Mouse (Mus musculus) heart, embryonic 12.5 days (tissue): ENCODE measurements around the gene Hap1. TPM values are rescaled to one million over a fixed set of nuclear protein-coding genes. Genes with fewer than 3 reads are reported as not detected.
"Not testable (repeated sequence)": the region's sequence is repeated elsewhere in the genome, so short reads cannot be mapped to it uniquely, and the experiment has no call there.

Experiments
- ATAC-seq: fragments of 200-750 bp; cut with Nextera tagmentation; 2 replicates; pipeline ENCODE4 v1.8.0; 2017; ENCODE audit warnings: moderate TSS enrichment, moderate library complexity; ENCODE audit not compliant: insufficient number of reproducible peaks, low FRiP score
- H3K27ac ChIP-seq: fragments of 300-500 bp; sonication (generic); 2 replicates; pipeline ENCODE4 v1.5.1; 2016; ENCODE audit warnings: mild to moderate bottlenecking, moderate library complexity; ENCODE audit not compliant: poor library complexity, severe bottlenecking
- H3K27me3 ChIP-seq: fragments of 300-500 bp; sonication (generic); replicated peaks from 2 replicates; pipeline ENCODE4 v1.6.1; 2016; ENCODE audit warnings: mild to moderate bottlenecking, moderate library complexity
- H3K36me3 ChIP-seq: fragments of 300-500 bp; sonication (generic); 2 replicates; pipeline ENCODE4 v1.6.1; 2016; ENCODE audit warnings: mild to moderate bottlenecking, moderate library complexity
- H3K4me1 ChIP-seq: fragments of 300-500 bp; sonication (generic); replicated peaks from 2 replicates; pipeline ENCODE4 v1.6.1; 2016; ENCODE audit warnings: mild to moderate bottlenecking
- H3K4me2 ChIP-seq: fragments of 300-500 bp; sonication (generic); 2 replicates; pipeline ENCODE4 v1.6.1; 2016; ENCODE audit warnings: mild to moderate bottlenecking, moderate library complexity
- H3K4me3 ChIP-seq: fragments of 300-500 bp; sonication (generic); 2 replicates; pipeline ENCODE4 v1.5.1; 2016; ENCODE audit warnings: mild to moderate bottlenecking
- H3K9ac ChIP-seq: fragments of 300-500 bp; sonication (generic); 2 replicates; pipeline ENCODE4 v1.6.1; 2016; ENCODE audit warnings: mild to moderate bottlenecking, moderate library complexity
- H3K9me3 ChIP-seq: fragments of 300-500 bp; sonication (generic); replicated peaks from 2 replicates; pipeline ENCODE4 v1.6.1; 2016; ENCODE audit warnings: mild to moderate bottlenecking, moderate library complexity
- WGBS: fragments of 180-500 bp; shearing (Covaris S2); methylation state at CpG from one replicate; pipeline ENCODE4 v1.1.7; 2016; 5-methylcytosine and 5-hydroxymethylcytosine counted together
- polyA plus RNA-seq: library from polyadenylated mRNA; unstranded; fragments of >200 nt; fragmentation: Nextera tagmentation; extraction: Ambion mirVana; gene quantifications from 2 replicates; pipeline ENCODE4 v1.2.1, GENCODE M21; 2016

Hap1 gene
- polyA plus RNA-seq, 1 experiment from 2014 or later, result 12.3 TPM

DNA sequence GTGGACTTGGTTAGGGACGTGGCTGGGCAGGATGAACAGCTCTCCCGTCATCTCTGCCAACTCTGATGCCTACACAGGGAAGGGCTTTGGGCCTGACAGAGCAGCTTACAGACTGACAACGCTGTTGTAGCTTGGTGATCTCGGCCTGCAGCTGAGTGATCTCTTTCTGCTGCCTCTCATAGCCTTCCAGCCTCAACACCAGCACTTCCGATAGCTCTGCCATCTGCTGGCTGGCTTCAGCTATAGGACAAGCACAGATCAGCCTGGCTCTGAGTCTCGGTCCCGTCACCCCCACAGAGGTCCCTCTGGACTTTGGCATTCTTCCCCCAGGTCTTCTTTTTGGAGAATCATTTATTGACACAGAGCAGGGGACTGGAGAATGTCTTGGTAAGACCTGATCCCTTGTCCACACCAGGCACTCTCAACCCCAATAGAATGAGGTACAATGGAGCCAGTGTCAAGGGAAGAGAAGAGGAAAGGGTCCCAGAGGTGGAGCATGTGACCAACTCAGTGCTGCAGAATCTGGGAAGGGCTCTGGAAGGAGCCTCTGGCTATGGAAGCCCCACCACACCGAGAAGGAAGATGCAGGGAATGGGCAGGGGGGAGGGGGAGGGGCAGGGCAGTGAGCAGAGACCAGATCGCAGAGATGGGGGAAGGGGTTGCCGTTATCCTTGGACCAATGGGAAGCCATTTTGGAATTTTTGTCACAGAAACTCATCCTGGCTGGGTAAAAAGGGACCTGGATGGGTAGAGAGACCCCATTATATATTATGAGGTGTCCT is 3.7 kb downstream of the Hap1 start:
- Histone ChIP-seq H3K4me1 (peaks cover 15% of the 10 kb centered on the region; the same call in 1 of the 2 replicates), H3K4me3 (no peak overlapping the region), H3K27ac (no peak overlapping the region), H3K36me3 (no peaks in the 10 kb centered on the region), H3K4me2 (no peak overlapping the region), H3K27me3 (peaks cover 42% of the 10 kb centered on the region), H3K9ac (no peak overlapping the region), H3K9me3 (no peaks in the 10 kb centered on the region)
- ATAC-seq, result no peak
- WGBS, result 26% methylated on average over 10 of the region's 10 CpGs

DNA sequence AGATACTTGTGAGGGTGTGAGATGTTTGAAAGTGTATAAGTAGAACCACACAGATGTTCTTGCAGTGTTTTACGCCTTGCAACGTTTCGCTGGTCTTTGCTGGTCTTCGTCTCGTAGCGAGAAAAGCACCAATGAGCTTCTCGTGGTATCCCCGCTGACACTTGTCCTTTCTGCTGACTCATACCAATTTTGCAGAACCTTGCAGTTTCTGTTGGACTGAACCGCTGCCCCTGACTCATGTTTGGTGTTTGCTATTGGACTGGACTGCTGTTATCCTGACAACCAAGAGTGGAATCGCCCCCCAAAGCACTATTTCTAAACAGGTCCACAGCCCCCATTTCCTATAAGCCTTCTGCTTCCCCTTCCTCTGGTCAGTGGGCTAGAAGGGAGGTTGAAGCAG is 11.7 kb downstream of the Hap1 start:
- no peak for ATAC-seq

DNA sequence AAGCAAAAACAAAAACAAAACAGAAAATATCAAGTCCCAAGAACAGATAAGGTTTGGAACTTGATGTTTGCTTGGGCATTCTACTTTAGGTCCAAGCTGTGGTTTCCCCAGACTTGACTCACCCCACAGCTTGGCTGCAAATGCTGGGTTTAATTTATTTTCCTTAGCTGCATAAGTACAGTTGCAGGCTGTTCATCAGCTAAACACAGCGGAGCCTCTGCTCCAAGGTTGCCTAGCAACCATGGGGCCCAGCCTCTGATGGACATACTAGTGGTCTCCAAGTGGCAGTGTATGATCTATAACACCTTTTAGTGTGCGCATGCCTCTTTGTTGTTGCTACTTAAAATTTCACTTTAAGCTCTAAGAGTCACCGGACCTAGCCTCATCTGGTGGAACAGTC is 20.2 kb downstream of the Hap1 start:
- Histone ChIP-seq H3K4me3 (no peak overlapping the region), H3K4me2 (no peak overlapping the region), H3K36me3 (no peaks in the 10 kb centered on the region), H3K4me1 (peaks cover 5% of the 10 kb centered on the region; the same call in 1 of the 2 replicates), H3K9me3 (no peaks in the 10 kb centered on the region), H3K27ac (no peak overlapping the region), H3K9ac (no peak overlapping the region), H3K27me3 (no peaks in the 10 kb centered on the region)
- no peak for ATAC-seq
- WGBS, result 66% methylated on average over 3 of the region's 3 CpGs

More for the DNA sequence above, 11.7 kb downstream of the Hap1 start:
- no peak overlapping the region for H3K4me3 ChIP-seq
- H3K4me2 ChIP-seq, result no peak overlapping the region
- H3K9ac ChIP-seq, result no peak overlapping the region
- 82% methylated on average over 10 of the region's 10 CpGs for WGBS
- H3K27ac ChIP-seq, result no peak overlapping the region
- no peaks in the 10 kb centered on the region for H3K9me3 ChIP-seq
- H3K4me1 ChIP-seq, result no peaks in the 10 kb centered on the region
- peaks cover 7% of the 10 kb centered on the region; the same call in 1 of the 2 replicates for H3K27me3 ChIP-seq
- H3K36me3 ChIP-seq, result no peaks in the 10 kb centered on the region

DNA sequence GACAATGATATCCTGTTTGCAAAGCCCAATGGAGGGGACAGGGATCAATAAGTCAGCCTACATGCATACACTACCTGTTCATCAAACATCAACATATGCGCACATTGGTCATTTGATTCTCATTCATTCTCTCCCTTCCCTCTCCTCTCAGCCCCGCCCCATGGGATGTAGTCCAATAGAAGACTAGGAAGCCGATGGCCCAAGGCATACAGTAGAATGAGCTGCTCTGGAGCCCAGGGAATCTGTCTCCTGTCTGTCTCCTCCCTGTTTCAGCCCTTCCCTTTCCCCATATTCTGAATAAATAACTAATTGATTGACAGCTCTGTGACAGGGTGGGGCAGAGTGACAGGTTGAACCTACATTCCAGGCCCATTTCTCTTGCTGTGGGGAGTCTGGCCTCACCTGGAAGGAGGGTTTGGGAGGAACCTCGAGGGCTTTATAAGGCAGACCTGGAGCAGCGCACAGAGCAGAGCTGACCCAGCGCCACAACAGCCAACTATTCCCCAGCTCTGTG is 21.9 kb downstream of the Hap1 start, which contains the start of gene Gast:
TSS of gene Gast (plus strand) at position 464 of the 514 bp plus-strand sequence.
- no peaks in the 10 kb centered on the region for H3K27me3 ChIP-seq
- WGBS, result 80% methylated on average over 6 of the region's 6 CpGs
- ATAC-seq, result no peak

GRCm38 (mm10) chr11:100332766-100333515 is 23.0 kb downstream of the Hap1 start:
- WGBS, result 63% methylated on average over 9 of the region's 9 CpGs
- H3K27ac ChIP-seq, result no peak overlapping the region

More for the DNA sequence above, 21.9 kb downstream of the Hap1 start, which contains the start of gene Gast:
- Histone ChIP-seq H3K27ac (no peak within 1 kb of the TSS), H3K4me3 (no peak within 1 kb of the TSS), H3K4me2 (no peak within 1 kb of the TSS), H3K4me1 (peaks cover 5% of the 10 kb centered on the region; the same call in 1 of the 2 replicates), H3K9ac (no peak within 1 kb of the TSS), H3K9me3 (no peaks in the 10 kb centered on the region), H3K36me3 (no peaks in the 10 kb centered on the region)

DNA sequence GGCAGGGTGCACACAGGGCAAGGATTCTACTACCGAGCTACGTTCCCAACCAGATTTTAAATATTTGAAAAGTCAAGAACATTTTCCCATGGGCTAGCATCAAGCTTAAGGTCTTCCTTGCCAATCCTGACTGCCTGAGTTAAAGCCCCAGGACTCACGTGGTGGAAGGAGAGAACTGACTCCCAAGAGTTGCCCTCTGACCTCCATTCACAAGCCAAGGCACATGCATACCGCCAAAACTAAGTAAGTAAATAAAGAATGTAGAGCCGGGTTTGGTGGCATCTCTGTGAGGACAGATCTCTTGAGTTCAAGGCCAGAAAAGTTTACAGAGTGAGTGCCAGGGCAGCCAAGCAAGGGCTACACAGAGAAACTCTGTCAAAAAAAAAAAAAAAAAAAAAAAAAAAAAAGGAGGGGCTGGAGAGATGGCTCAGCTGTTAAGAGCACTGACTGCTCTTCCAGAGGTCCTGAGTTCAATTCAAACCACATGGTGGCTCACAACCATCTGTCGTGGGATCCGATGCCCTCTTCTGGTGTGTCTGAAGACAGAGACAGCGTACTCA is 25.0 kb downstream of the Hap1 start:
- not testable (repeated sequence) for H3K9ac ChIP-seq, H3K4me3 ChIP-seq, H3K27me3 ChIP-seq, H3K4me2 ChIP-seq, H3K36me3 ChIP-seq, ATAC-seq, H3K27ac ChIP-seq, H3K9me3 ChIP-seq
- WGBS, result 62% methylated on average over 8 of the region's 8 CpGs
- peaks cover 15% of the 10 kb centered on the region for H3K4me1 ChIP-seq

More at GRCm38 (mm10) chr11:100332766-100333515, 23.0 kb downstream of the Hap1 start:
- H3K9ac ChIP-seq, result no peak overlapping the region
- H3K9me3 ChIP-seq, result no peaks in the 10 kb centered on the region
- no peak overlapping the region for H3K4me3 ChIP-seq
- no peak overlapping the region for H3K4me2 ChIP-seq
- no peak for ATAC-seq
- no peaks in the 10 kb centered on the region for H3K36me3 ChIP-seq
- H3K4me1 ChIP-seq, result peaks cover 5% of the 10 kb centered on the region; the same call in 1 of the 2 replicates
- no peaks in the 10 kb centered on the region for H3K27me3 ChIP-seq

- H3K27ac ChIP-seq, result no peak overlapping the region
- peaks cover 12% of the 10 kb centered on the region for H3K4me1 ChIP-seq
- no peaks in the 10 kb centered on the region for H3K9me3 ChIP-seq
- WGBS, result 62% methylated on average over 16 of the region's 16 CpGs
- no peaks in the 10 kb centered on the region for H3K27me3 ChIP-seq
- no peaks in the 10 kb centered on the region for H3K36me3 ChIP-seq
- H3K4me3 ChIP-seq, result no peak overlapping the region
- no peak overlapping the region for H3K4me2 ChIP-seq
- no peak overlapping the region for H3K9ac ChIP-seq
- no peak for ATAC-seq
These were observed 25.7 kb downstream of the Hap1 start for GRCm38 (mm10) chr11:100330235-100330634.

DNA sequence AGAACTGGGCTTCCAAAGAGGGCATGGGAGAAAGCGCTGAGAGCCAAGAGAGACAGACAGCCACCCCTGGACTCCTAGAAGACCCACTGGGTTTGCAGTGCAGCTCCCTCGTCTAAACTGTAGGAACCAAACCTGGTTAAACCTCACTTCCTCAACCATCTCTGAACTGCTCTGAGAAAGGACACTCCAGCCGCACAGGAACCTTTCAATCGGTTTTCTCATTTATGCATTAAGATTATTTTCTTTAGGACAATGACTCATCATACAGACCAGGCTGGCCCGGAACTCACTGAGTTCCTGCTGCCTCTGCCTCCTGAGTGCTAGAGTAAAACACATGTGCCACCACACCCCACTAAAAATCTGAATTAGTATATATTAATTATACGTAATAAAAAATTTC is 28.2 kb downstream of the Hap1 start:
- no peak overlapping the region for H3K4me2 ChIP-seq
- no peaks in the 10 kb centered on the region; the same call in 1 of the 2 replicates for H3K36me3 ChIP-seq
- H3K9me3 ChIP-seq, result no peaks in the 10 kb centered on the region
- no peak overlapping the region for H3K4me3 ChIP-seq
- no peak for ATAC-seq
- peaks cover 12% of the 10 kb centered on the region for H3K4me1 ChIP-seq
- 68% methylated on average over 6 of the region's 6 CpGs for WGBS
- H3K27ac ChIP-seq, result no peak overlapping the region
- no peaks in the 10 kb centered on the region for H3K27me3 ChIP-seq
- H3K9ac ChIP-seq, result no peak overlapping the region

DNA sequence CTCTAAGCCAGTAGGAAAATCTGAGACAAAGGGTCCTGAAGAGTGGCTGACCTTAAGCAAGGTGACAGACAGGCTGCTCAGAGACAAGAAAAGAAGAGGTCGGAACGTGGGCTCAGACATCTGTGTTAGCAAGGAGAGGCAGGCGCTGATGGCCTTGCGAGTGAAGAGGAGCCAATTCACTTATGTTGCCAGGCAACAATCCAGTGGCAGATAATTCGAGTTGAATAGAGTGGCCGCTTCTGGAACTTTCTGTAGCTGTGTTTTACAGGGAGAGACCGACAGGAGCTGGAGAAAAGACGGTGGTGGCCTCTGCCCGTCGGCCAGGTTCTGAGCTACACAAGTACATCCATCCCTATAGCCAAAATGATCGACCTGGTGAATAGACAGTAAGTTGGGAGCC is 28.6 kb downstream of the Hap1 start:
- Histone ChIP-seq H3K27me3 (no peaks in the 10 kb centered on the region), H3K9me3 (no peaks in the 10 kb centered on the region), H3K9ac (no peak overlapping the region), H3K4me2 (no peak overlapping the region), H3K4me1 (peaks cover 12% of the 10 kb centered on the region), H3K36me3 (peaks cover 4% of the 10 kb centered on the region), H3K4me3 (no peak overlapping the region), H3K27ac (no peak overlapping the region)
- no peak for ATAC-seq
- 37% methylated on average over 11 of the region's 11 CpGs for WGBS

DNA sequence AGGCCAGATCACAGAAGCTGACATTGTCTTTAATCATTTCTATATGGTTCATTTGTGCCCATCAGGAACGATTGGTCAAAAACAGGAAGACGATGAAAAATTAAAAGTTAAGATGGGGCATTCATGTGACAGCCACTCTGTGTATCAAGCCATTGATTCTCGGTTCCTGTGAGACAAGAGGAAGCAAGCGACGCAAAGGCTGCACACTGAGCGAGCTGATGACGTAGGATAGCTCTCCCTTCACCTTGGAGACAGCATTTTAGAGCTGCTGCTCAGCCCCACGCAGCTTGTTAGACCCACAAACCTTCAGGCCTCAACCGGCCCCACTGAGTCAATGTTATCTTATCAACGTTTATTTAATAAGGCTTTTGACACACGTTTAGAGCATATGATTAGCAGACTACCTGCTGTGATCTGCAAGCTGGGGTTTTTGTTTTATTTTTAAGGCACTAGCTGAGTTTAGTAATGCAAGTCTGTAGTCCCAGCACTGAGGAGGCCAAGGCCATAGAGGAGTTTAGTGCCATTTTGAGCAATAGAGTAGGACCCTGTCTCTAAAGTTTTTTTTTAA is 30.8 kb downstream of the Hap1 start:
- no peak overlapping the region for H3K9ac ChIP-seq
- H3K27me3 ChIP-seq, result no peaks in the 10 kb centered on the region
- WGBS, result 71% methylated on average over 11 of the region's 11 CpGs
- no peak overlapping the region for H3K27ac ChIP-seq
- peaks cover 23% of the 10 kb centered on the region for H3K4me1 ChIP-seq
- no peaks in the 10 kb centered on the region for H3K9me3 ChIP-seq
- ATAC-seq, result no peak
- no peak overlapping the region for H3K4me2 ChIP-seq
- H3K36me3 ChIP-seq, result peaks cover 22% of the 10 kb centered on the region
- H3K4me3 ChIP-seq, result no peak overlapping the region
